Mouse (Mus musculus): ENCODE data around the gene Zbtb45. TPM values are rescaled to one million over a fixed set of nuclear protein-coding genes. Genes with fewer than 3 reads are reported as not detected.

Gene Zbtb45
- polyA plus RNA-seq, 1 experiment, result 36.8 TPM

DNA sequence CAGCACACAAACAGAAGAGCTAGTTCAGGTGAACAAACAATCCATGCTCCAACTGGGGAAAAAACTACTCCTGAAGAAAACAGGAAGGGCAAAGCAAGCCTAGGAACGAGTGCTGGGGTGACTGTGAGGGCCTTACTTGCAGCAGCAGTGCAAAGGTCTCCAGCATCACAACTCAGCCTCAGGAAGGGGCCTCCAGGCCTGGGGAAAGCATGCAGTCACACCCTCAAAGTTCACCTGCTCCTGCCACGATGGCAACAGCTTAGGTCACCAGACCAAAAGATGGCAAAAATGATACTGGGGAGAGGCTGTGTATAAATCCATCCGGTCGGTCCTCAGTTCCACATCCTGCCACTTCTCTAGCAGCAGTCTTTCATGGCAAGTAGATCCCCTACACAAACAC is 50.9 kb downstream of the Zbtb45 start:
- DNase-seq (ENCODE audit: extremely low spot score in 1 of 2, low spot score in 1 of 2), result no peak

DNA sequence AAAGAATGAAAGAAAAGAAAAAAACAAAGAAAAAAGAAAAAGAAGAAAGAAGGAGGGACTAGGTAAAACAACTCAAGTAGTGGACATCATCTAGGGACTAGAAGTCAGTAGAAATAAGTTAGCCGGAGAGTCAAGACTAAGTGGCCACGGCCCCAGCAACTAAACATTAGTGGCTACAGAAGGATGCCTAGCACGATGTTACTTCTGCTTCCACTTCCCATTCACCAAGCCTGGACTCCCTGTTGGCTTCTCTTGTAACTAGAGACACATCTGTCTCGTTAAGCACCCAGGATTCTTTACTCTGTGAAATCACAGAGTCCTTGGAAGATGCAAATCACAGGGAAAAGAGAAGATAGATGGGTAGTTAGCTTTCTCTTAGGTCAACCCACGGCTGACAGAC is 52.3 kb downstream of the Zbtb45 start:
- DNase-seq (ENCODE audit: extremely low spot score in 1 of 2, low spot score in 1 of 2), result no peak

DNA sequence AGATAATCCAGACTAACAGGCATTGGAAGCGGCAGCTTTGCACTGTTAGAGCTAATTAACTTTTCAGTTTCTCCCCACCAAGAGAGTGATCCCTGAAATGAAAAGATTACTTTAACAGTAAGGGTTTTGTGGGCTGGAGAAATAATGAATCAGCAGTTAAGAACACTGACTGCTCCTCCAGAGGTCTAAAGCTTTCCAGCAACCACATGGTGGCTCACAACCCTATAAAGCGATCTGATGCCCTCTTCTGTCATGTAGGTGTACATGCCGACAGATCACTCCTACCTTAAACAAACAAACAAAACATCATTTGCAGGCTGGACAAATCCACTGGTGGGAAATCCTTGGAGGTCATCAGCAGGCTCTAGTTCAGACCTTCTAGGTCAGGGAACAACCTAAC is 54.9 kb downstream of the Zbtb45 start:
- no peak for DNase-seq (ENCODE audit: extremely low spot score in 1 of 2, low spot score in 1 of 2)

Other genes with a start within 250 kb of the Zbtb45 start
- gene Zscan18, start 206.4 kb downstream of the Zbtb45 start, polyA plus RNA-seq (2012; rRNA removed), result 17.8 and 22.7 TPM in 2 replicates
- 19.2 and 24.5 TPM in 2 replicates for gene Zfp329, start 191.2 kb downstream of the Zbtb45 start, polyA plus RNA-seq (2012; rRNA removed)
- gene Zfp110, start 175.3 kb downstream of the Zbtb45 start, polyA plus RNA-seq (2012; rRNA removed), result 8.8 and 10.4 TPM in 2 replicates
- 4.6 and 5.3 TPM in 2 replicates for gene Zfp128, start 128.9 kb downstream of the Zbtb45 start, polyA plus RNA-seq (2012; rRNA removed)
- gene Zscan22, start 112.2 kb downstream of the Zbtb45 start, polyA plus RNA-seq (2012; rRNA removed), result 12.9 TPM in 2 replicates
- 776 and 848 TPM in 2 replicates for gene Rps5, start 87.7 kb downstream of the Zbtb45 start, polyA plus RNA-seq (2012; rRNA removed)
- gene Rnf225, start 82.6 kb downstream of the Zbtb45 start, polyA plus RNA-seq (2012; rRNA removed), result 0.69 and 0.86 TPM in 2 replicates
- 5.7 and 6.1 TPM in 2 replicates for gene Zfp324, start 44.2 kb downstream of the Zbtb45 start, polyA plus RNA-seq (2012; rRNA removed)
- gene Zfp446, start 32.2 kb downstream of the Zbtb45 start, polyA plus RNA-seq (2012; rRNA removed), result 14.1 and 15.1 TPM in 2 replicates
- 0.64 and 1.3 TPM in 2 replicates for gene Slc27a5, start 11.8 kb downstream of the Zbtb45 start, polyA plus RNA-seq (2012; rRNA removed)
- 234 and 279 TPM in 2 replicates for gene Trim28, start 10.9 kb downstream of the Zbtb45 start, polyA plus RNA-seq (2012; rRNA removed)
- gene Chmp2a, start 24.8 kb upstream of the Zbtb45 start, polyA plus RNA-seq (2012; rRNA removed), result 239 and 244 TPM in 2 replicates
- 362 and 411 TPM in 2 replicates for gene Ube2m, start 28.2 kb upstream of the Zbtb45 start, polyA plus RNA-seq (2012; rRNA removed)
- gene Mzf1, start 44.7 kb upstream of the Zbtb45 start, polyA plus RNA-seq (2012; rRNA removed), result 15.4 and 16.7 TPM in 2 replicates
- 0.06 TPM in 1 of 2 replicates, not detected in the other for gene Vmn1r85, start 85.1 kb upstream of the Zbtb45 start, polyA plus RNA-seq (2012; rRNA removed)
- not detected in 2 replicates for gene Vmn1r86, start 109.9 kb upstream of the Zbtb45 start, polyA plus RNA-seq (2012; rRNA removed)
- not detected in 2 replicates for gene Vmn1r87, start 130.1 kb upstream of the Zbtb45 start, polyA plus RNA-seq (2012; rRNA removed)
- gene Vmn1r88, start 149.5 kb upstream of the Zbtb45 start, polyA plus RNA-seq (2012; rRNA removed), result not detected in 2 replicates
- gene Vmn1r89, start 203.0 kb upstream of the Zbtb45 start, polyA plus RNA-seq (2012; rRNA removed), result not detected in 2 replicates

Data from frontal cortex, adult 2 months (tissue).